Mouse (Mus musculus) lung, postnatal 10 days (tissue): ENCODE measurements around the gene St3gal4.

ENCODE experiments used
- DNase-seq: peaks from one replicate; pipeline ENCODE4 v3.0.0; 2021

Gene St3gal4

GRCm38 (mm10) chr9:35105884-35106880 is 12.9 kb downstream of the St3gal4 start:
- no peak for DNase-seq

- no peak for DNase-seq
Observed at GRCm38 (mm10) chr9:35105438-35105837, 13.6 kb downstream of the St3gal4 start.

- no peak for DNase-seq
Observed at GRCm38 (mm10) chr9:35104711-35105110, 14.4 kb downstream of the St3gal4 start.

- no peak for DNase-seq
Observed at GRCm38 (mm10) chr9:35098762-35099161, 20.3 kb downstream of the St3gal4 start.

GRCm38 (mm10) chr9:35097901-35098300 is 21.2 kb downstream of the St3gal4 start:
- DNase-seq, result no peak

- no peak for DNase-seq
Observed at GRCm38 (mm10) chr9:35095726-35096125, 23.3 kb downstream of the St3gal4 start.

GRCm38 (mm10) chr9:35093350-35093749 is 25.7 kb downstream of the St3gal4 start:
- no peak for DNase-seq

GRCm38 (mm10) chr9:35092904-35093303 is 26.2 kb downstream of the St3gal4 start:
- no peak for DNase-seq

GRCm38 (mm10) chr9:35061446-35061845 is 57.6 kb downstream of the St3gal4 start:
- peak; percentile 14 for DNase-seq

- peak; percentile 5 for DNase-seq
Observed at GRCm38 (mm10) chr9:35059881-35060280, 59.2 kb downstream of the St3gal4 start.

- peak; percentile 2 for DNase-seq
Observed at GRCm38 (mm10) chr9:35058596-35059354, 60.3 kb downstream of the St3gal4 start.

- no peak for DNase-seq
Observed at GRCm38 (mm10) chr9:35058186-35058585, 60.9 kb downstream of the St3gal4 start.

- DNase-seq, result no peak
Observed at GRCm38 (mm10) chr9:35057631-35058030, 61.4 kb downstream of the St3gal4 start.

- DNase-seq, result peak; percentile 0
Observed at GRCm38 (mm10) chr9:35056611-35057010, 62.5 kb downstream of the St3gal4 start.

GRCm38 (mm10) chr9:35055528-35056330 is 63.3 kb downstream of the St3gal4 start:
- peak; percentile 1 for DNase-seq

GRCm38 (mm10) chr9:35053669-35054068 is 65.4 kb downstream of the St3gal4 start:
- DNase-seq, result peak; percentile 1

- DNase-seq, result peak; percentile 1
Observed at GRCm38 (mm10) chr9:35053081-35053480, 66.0 kb downstream of the St3gal4 start.

- DNase-seq, result no peak
Observed at GRCm38 (mm10) chr9:35052671-35053070, 66.4 kb downstream of the St3gal4 start.

GRCm38 (mm10) chr9:35051666-35052065 is 67.4 kb downstream of the St3gal4 start:
- no peak for DNase-seq

GRCm38 (mm10) chr9:35050701-35051454 is 68.2 kb downstream of the St3gal4 start:
- no peak for DNase-seq

GRCm38 (mm10) chr9:35049891-35050527 is 69.1 kb downstream of the St3gal4 start:
- DNase-seq, result no peak
